8 mouse cellular contexts compared by ENCODE assay signal in genomic region chr5:142813722-142814111, GRCm38 (mm10). TPM values are rescaled to one million over a fixed set of nuclear protein-coding genes. Genes with fewer than 3 reads are reported as not detected.
DNase-seq lines count a peak whose midpoint lies in the region; ATAC-seq and TF ChIP-seq lines count a peak whose summit lies in the region.

No protein-coding gene starts in this region.

- DNase-seq in lung, postnatal 14 days = no peak
- peak; percentile 80 for DNase-seq in brain, embryonic 14.5 days (ENCODE audit: low read depth)
- DNase-seq in kidney, postnatal 10 days = peak; percentile 64
- no peak for DNase-seq in right cerebral cortex, adult 18-20 months
- DNase-seq in thymus, postnatal 25 days = no peak

- no peaks in the 10 kb centered on the region for H3K9me3 ChIP-seq in lung, embryonic 16.5 days (ENCODE audit: control insufficient read depth, low read length)
- H3K9me3 ChIP-seq in forebrain, embryonic 16.5 days (ENCODE audit: control insufficient read depth, low read length) = no peaks in the 10 kb centered on the region
- H3K9me3 ChIP-seq in midbrain, embryonic 16.5 days (replicated peaks; ENCODE audit: control insufficient read depth, low read length, poor library complexity, severe bottlenecking) = no peaks in the 10 kb centered on the region

- peaks cover 2% of the 10 kb centered on the region; the same call in 1 of the 2 replicates for H3K36me3 ChIP-seq in lung, embryonic 16.5 days (ENCODE audit: control insufficient read depth, insufficient read depth, low read length)
- H3K36me3 ChIP-seq in forebrain, embryonic 16.5 days (ENCODE audit: control insufficient read depth, insufficient read depth) = peaks cover 6% of the 10 kb centered on the region; the same call in 1 of the 2 replicates
- H3K36me3 ChIP-seq in midbrain, embryonic 16.5 days (ENCODE audit: control insufficient read depth, insufficient read depth, low read length) = no peaks in the 10 kb centered on the region

- H3K9ac ChIP-seq in lung, embryonic 16.5 days (ENCODE audit: low read length) = peak overlapping the region; percentile 100
- H3K9ac ChIP-seq in forebrain, embryonic 16.5 days (replicated peaks; ENCODE audit: low read depth, low read length) = peak overlapping the region; percentile 100
- H3K9ac ChIP-seq in midbrain, embryonic 16.5 days (ENCODE audit: low read depth, low read length) = peak overlapping the region; percentile 100

- H3K27me3 ChIP-seq in lung, embryonic 16.5 days (ENCODE audit: control insufficient read depth, insufficient read depth, low read depth, low read length) = no peaks in the 10 kb centered on the region
- H3K27me3 ChIP-seq in forebrain, embryonic 16.5 days (replicated peaks; ENCODE audit: control insufficient read depth, insufficient read depth, low read length) = no peaks in the 10 kb centered on the region
- H3K27me3 ChIP-seq in midbrain, embryonic 16.5 days (ENCODE audit: control insufficient read depth, insufficient read depth, low read depth, low read length) = no peaks in the 10 kb centered on the region

- no peak for TF ChIP-seq CTCF in brain, embryonic 14.5 days (IDR thresholded peaks at IDR 0.05; ENCODE audit: borderline replicate concordance, extremely low read depth, insufficient read depth, insufficient read length)

- H3K4me2 ChIP-seq in lung, embryonic 16.5 days (ENCODE audit: low read depth, low read length) = peak overlapping the region; percentile 59
- peak overlapping the region; percentile 89 for H3K4me2 ChIP-seq in forebrain, embryonic 16.5 days (ENCODE audit: low read length)
- H3K4me2 ChIP-seq in midbrain, embryonic 16.5 days (ENCODE audit: low read length) = peak overlapping the region; percentile 98

- H3K4me1 ChIP-seq in lung, embryonic 16.5 days (replicated peaks; ENCODE audit: control insufficient read depth, insufficient read depth, low read length) = peaks cover 34% of the 10 kb centered on the region
- peaks cover 38% of the 10 kb centered on the region for H3K4me1 ChIP-seq in forebrain, embryonic 16.5 days (replicated peaks; ENCODE audit: control insufficient read depth, insufficient read depth, low read length)
- H3K4me1 ChIP-seq in midbrain, embryonic 16.5 days (ENCODE audit: control insufficient read depth, insufficient read depth, low read length) = peaks cover 40% of the 10 kb centered on the region

- H3K27ac ChIP-seq in lung, embryonic 16.5 days (ENCODE audit: low read length) = peak overlapping the region; percentile 100
- H3K27ac ChIP-seq in forebrain, embryonic 16.5 days (ENCODE audit: low read length) = peak overlapping the region; percentile 100
- peak overlapping the region; percentile 100 for H3K27ac ChIP-seq in midbrain, embryonic 16.5 days (ENCODE audit: low read length)

- peak overlapping the region; percentile 93 for H3K4me3 ChIP-seq in lung, embryonic 16.5 days (ENCODE audit: low read length)
- peak overlapping the region; percentile 59 for H3K4me3 ChIP-seq in forebrain, embryonic 16.5 days (replicated peaks; ENCODE audit: low read length)
- H3K4me3 ChIP-seq in midbrain, embryonic 16.5 days (ENCODE audit: low read depth, low read length) = peak overlapping the region; percentile 87

- ATAC-seq in lung, embryonic 16.5 days (ENCODE audit: low read depth) = no peak
- ATAC-seq in forebrain, embryonic 16.5 days = no peak
- ATAC-seq in midbrain, embryonic 16.5 days = no peak

- no peak for TF ChIP-seq POLR2A in brain, embryonic 14.5 days (IDR thresholded peaks at IDR 0.05; ENCODE audit: borderline replicate concordance, extremely low read depth, insufficient read depth, insufficient read length, poor library complexity, severe bottlenecking)

- WGBS in lung, embryonic 16.5 days = 2% methylated on average over 23 of the region's 23 CpGs
- under 1% methylated on average over 23 of the region's 23 CpGs for WGBS in forebrain, embryonic 16.5 days
- under 1% methylated on average over 23 of the region's 23 CpGs for WGBS in midbrain, embryonic 16.5 days

RNA-seq across cellular contexts. Expression of gene Tnrc18, which starts 3.7 kb away (rescaled TPM):
- polyA plus RNA-seq in lung, embryonic 16.5 days (2015; fragmentation: Nextera tagmentation; extraction: Ambion mirVana) = 17.3 and 18.2 TPM in 2 replicates
- polyA plus RNA-seq in brain, embryonic 14.5 days (2012; rRNA removed) = 66.0 and 101 TPM in 2 replicates
- 34.8 and 40.4 TPM in 2 replicates for polyA plus RNA-seq in forebrain, embryonic 16.5 days (2015; fragmentation: Nextera tagmentation; extraction: Ambion mirVana)
- 23.3 and 27.7 TPM in 2 replicates for polyA plus RNA-seq in midbrain, embryonic 16.5 days (2015; fragmentation: Nextera tagmentation; extraction: Ambion mirVana)

Comparison
In these comparisons a context has a peak if more than half of its experiments do, and no peak if none do; other contexts are left out.
1. DNase-seq: peak in brain, embryonic 14.5 days (single experiment) and kidney, postnatal 10 days (single experiment); none in lung, postnatal 14 days (single experiment), right cerebral cortex, adult 18-20 months (single experiment) and thymus, postnatal 25 days (single experiment).
2. Peak in every context shown above with its lines, with median percentiles within 50 percentile points of each other: H3K27ac ChIP-seq, H3K4me2 ChIP-seq, H3K4me3 ChIP-seq and H3K9ac ChIP-seq.